Mouse (Mus musculus): ENCODE data around the gene Vmn2r96.
"Not testable (repeated sequence)": the region's sequence is repeated elsewhere in the genome, so short reads cannot be mapped to it uniquely, and the experiment has no call there.

The Vmn2r96 gene

GRCm38 (mm10) chr17:18572851-18573250, at the start of gene Vmn2r96:
Gene Vmn2r96, plus strand, starts transcription at chr17:18573151.
- DNase-seq (ENCODE audit: low read depth, low spot score) = not testable (repeated sequence)

DNA sequence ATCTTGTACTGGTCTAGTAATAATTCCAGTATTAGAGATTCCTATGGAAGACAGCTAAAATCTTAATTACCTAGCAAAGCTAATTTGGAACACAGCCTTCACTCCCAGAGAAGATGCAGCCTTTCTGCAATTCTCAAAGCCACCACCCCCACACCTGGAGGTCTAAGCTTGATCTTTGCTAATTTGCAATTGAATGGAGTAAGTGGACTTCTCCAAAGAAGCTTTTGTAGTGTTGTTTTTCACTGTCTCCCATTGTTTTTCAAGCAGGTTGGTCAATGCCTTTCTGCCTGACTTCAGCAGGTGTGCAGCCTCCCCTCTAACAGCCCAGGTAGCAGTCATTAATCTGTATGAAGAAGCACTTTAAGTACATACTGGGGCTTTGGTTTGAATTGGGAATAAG, 49.6 kb upstream of the Vmn2r96 start:
- no peak for DNase-seq (ENCODE audit: low read depth, low spot score)

DNA sequence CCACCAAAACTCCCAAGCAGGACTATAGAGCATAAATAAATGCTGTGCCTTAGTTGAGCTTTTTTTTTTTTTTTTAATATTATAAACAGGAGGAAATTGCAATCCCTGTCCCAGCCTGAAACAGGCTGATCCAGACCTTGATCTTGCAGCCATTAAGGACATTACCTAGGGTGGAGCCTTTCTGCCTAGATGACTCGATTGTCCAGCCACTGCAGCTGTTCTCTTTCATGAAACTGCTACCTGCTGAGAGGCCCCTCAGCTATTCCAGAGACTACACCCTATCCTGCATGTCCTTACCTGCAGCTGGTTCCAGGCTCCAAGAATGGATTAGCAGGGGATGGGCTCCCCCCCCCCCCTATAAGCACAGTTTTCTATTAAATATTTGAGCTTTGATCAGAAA, 49.0 kb upstream of the Vmn2r96 start:
- DNase-seq (ENCODE audit: low read depth, low spot score) = no peak

DNA sequence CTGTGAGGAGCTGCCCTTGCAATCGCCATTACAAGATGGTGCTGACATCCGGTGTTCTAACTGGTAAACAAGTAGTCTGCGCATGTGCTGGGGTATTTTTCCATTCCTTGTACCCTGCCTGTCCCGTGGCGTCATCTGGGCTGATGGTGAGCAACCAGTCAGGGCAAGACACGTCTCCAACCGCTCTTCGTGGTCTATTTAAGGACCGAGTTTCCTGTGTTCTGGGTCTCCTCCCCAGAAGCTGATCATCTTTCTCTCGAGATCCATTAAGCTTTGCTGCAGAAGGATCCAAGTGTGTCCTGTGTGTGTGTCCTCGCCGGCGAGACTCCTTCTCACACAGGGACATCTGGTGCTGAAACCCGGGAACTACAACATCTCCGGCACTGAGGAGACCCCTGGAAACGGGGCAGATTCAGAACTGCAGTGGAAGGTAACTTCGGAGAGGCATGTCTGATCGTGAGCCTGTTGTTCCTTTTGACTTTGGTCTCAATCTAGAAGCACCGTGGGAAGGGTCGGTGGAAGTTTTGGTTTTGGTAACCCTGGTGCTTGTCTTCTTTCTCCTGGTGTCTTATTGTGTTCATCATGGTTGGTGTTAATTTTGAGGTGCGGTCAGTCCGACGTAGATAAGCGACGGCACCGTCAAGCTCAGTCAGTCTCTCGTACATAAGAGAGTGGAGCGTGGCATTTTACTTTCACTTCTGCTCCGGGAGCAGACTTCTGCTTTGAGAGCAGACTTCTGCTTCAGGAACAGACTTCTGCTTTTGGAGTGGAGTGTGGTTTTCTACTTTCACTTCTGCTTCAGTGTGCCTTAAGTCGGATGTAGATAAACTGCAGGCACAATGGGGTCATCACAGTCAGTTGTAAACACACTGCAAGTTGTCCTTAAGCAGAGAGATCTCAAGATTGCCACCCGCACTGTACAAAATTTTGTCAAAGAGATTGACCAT, 14.5 kb upstream of the Vmn2r96 start:
- not testable (repeated sequence) for DNase-seq (ENCODE audit: low read depth, low spot score)

DNA sequence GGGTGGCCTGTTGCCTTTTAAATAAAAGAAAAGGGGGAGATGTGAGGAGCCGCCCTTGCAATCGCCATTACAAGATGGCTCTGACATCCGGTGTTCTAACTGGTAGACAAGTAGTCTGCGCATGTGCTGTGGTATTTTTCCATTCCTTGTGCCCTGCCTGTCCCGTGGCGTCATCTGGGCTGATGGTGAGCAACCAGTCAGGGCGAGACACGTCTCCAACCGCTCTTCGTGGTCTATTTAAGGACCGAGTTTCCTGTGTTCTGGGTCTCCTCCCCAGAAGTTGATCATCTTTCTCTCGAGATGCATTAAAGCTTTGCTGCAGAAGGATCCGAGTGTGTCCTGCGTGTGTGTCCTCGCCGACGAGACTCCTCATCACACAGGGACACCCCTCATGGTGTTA, 6.8 kb upstream of the Vmn2r96 start:
- DNase-seq (ENCODE audit: low read depth, low spot score) = not testable (repeated sequence)

- not testable (repeated sequence) for DNase-seq (ENCODE audit: low read depth, low spot score)
These were observed 42.2 kb downstream of the Vmn2r96 start for GRCm38 (mm10) chr17:18615151-18615550.

DNA sequence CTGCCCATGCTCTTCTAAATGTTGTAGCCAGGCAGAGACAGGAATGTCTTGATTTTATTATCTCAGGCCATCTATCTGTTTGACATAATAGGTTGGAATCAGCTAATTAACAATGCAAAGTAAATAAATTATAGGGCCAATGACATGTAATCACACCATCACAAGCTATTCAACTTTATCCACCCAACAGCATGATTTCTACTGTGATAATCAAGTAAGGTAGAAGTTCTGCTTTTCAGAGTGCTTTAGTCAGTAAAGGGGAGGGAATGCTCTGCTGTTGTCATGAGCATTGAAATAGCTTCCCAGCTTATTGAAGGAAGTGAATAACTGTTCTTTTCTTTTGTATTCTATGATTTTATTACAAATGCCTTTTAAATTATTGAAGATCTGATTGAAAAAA, 53.6 kb downstream of the Vmn2r96 start:
- DNase-seq (ENCODE audit: low read depth, low spot score) = no peak

Data from forelimb bud, embryonic 11.5 days (tissue).